Comparison of ENCODE assay signal across 8 mouse cellular contexts in genomic region chr6:87731463-87732095, GRCm38 (mm10). TPM values are rescaled to one million over a fixed set of nuclear protein-coding genes. Genes with fewer than 3 reads are reported as not detected.
DNase-seq lines count a peak whose midpoint lies in the region; ATAC-seq and TF ChIP-seq lines count a peak whose summit lies in the region.

No protein-coding gene starts in this region.

- no peaks in the 10 kb centered on the region for H3K4me1 ChIP-seq in kidney, adult 2 months (ENCODE audit: control insufficient read depth, insufficient read depth, low read length)
- peaks cover 43% of the 10 kb centered on the region for H3K4me1 ChIP-seq in embryonic facial prominence, embryonic 10.5 days
- peaks cover 26% of the 10 kb centered on the region for H3K4me1 ChIP-seq in hindbrain, embryonic 16.5 days (ENCODE audit: control insufficient read depth, insufficient read depth, low read depth, low read length)
- H3K4me1 ChIP-seq in midbrain, postnatal 0 days (ENCODE audit: insufficient read depth, low read length): peaks cover 8% of the 10 kb centered on the region; the same call in 1 of the 2 replicates

- no peak for ATAC-seq in hindbrain, embryonic 16.5 days
- ATAC-seq in midbrain, postnatal 0 days (ENCODE audit: low FRiP score): no peak

- peak overlapping the region; percentile 95 for H3K4me2 ChIP-seq in hindbrain, embryonic 16.5 days (ENCODE audit: low read length)
- H3K4me2 ChIP-seq in midbrain, postnatal 0 days (ENCODE audit: low read depth, low read length, poor library complexity, severe bottlenecking): peak overlapping the region; percentile 95

- DNase-seq in kidney, adult 2 months: no peak
- no peak for DNase-seq in kidney, postnatal 36 days
- peak; percentile 26 for DNase-seq in embryonic facial prominence, embryonic 10.5 days (ENCODE audit: low spot score)
- DNase-seq in midbrain, postnatal 0 days (ENCODE audit: low spot score): no peak
- DNase-seq in right cerebral cortex, postnatal 14 days: no peak
- no peak for DNase-seq in yolk sac, embryonic 10.5 days (ENCODE audit: low spot score)
- no peak for DNase-seq in adrenal gland, postnatal 36 days

- H3K9me3 ChIP-seq in embryonic facial prominence, embryonic 10.5 days: no peaks in the 10 kb centered on the region
- H3K9me3 ChIP-seq in hindbrain, embryonic 16.5 days (ENCODE audit: control insufficient read depth, low read length): no peaks in the 10 kb centered on the region
- H3K9me3 ChIP-seq in midbrain, postnatal 0 days (ENCODE audit: low read length): no peaks in the 10 kb centered on the region

- H3K36me3 ChIP-seq in kidney, adult 2 months (ENCODE audit: control insufficient read depth, insufficient read depth, low read length): no peaks in the 10 kb centered on the region
- H3K36me3 ChIP-seq in embryonic facial prominence, embryonic 10.5 days (replicated peaks): no peaks in the 10 kb centered on the region
- no peaks in the 10 kb centered on the region for H3K36me3 ChIP-seq in hindbrain, embryonic 16.5 days (ENCODE audit: control insufficient read depth, insufficient read depth, low read length)
- H3K36me3 ChIP-seq in midbrain, postnatal 0 days (ENCODE audit: insufficient read depth, low read length): no peaks in the 10 kb centered on the region

- WGBS in kidney, adult 2 months: 14% methylated on average over 19 of the region's 19 CpGs
- WGBS in embryonic facial prominence, embryonic 10.5 days: 2% methylated on average over 19 of the region's 19 CpGs
- 2% methylated on average over 19 of the region's 19 CpGs for WGBS in hindbrain, embryonic 16.5 days
- 2% methylated on average over 19 of the region's 19 CpGs for WGBS in midbrain, postnatal 0 days

- no peak overlapping the region for H3K27ac ChIP-seq in kidney, adult 2 months (ENCODE audit: insufficient read depth, low read depth, low read length)
- H3K27ac ChIP-seq in embryonic facial prominence, embryonic 10.5 days (replicated peaks): peak overlapping the region; percentile 72
- peak overlapping the region; percentile 86 for H3K27ac ChIP-seq in hindbrain, embryonic 16.5 days (ENCODE audit: low read depth, low read length)
- H3K27ac ChIP-seq in midbrain, postnatal 0 days (ENCODE audit: low read depth, low read length): peak overlapping the region; percentile 60

- no peak for TF ChIP-seq POLR2A in kidney, adult 2 months (IDR thresholded peaks at IDR 0.05; ENCODE audit: low read depth, low read length)

- peak overlapping the region; percentile 81 for H3K9ac ChIP-seq in hindbrain, embryonic 16.5 days (ENCODE audit: low read depth, low read length)
- peak overlapping the region; percentile 71 for H3K9ac ChIP-seq in midbrain, postnatal 0 days (replicated peaks; ENCODE audit: low read length, poor library complexity, severe bottlenecking)

- no peak for TF ChIP-seq CTCF in kidney, adult 2 months (conservative IDR thresholded peaks at IDR 0.05; ENCODE audit: insufficient read depth, insufficient read length, low read depth, low read length)
- no peak for TF ChIP-seq CTCF in midbrain, postnatal 0 days (IDR thresholded peaks at IDR 0.05)

- H3K27me3 ChIP-seq in kidney, adult 2 months (replicated peaks; ENCODE audit: control insufficient read depth, insufficient read depth, low read length): no peaks in the 10 kb centered on the region
- H3K27me3 ChIP-seq in embryonic facial prominence, embryonic 10.5 days (replicated peaks; ENCODE audit: low read depth, poor library complexity, severe bottlenecking): peaks cover 98% of the 10 kb centered on the region
- H3K27me3 ChIP-seq in hindbrain, embryonic 16.5 days (replicated peaks; ENCODE audit: control insufficient read depth, insufficient read depth, low read length): peaks cover 2% of the 10 kb centered on the region; the same call in 1 of the 2 replicates
- peaks cover 5% of the 10 kb centered on the region; the same call in 1 of the 2 replicates for H3K27me3 ChIP-seq in midbrain, postnatal 0 days (ENCODE audit: insufficient read depth, low read length)

- peak overlapping the region; percentile 59 for H3K4me3 ChIP-seq in kidney, adult 2 months (ENCODE audit: insufficient read depth, low read depth, low read length)
- peak overlapping the region; percentile 74 for H3K4me3 ChIP-seq in embryonic facial prominence, embryonic 10.5 days
- H3K4me3 ChIP-seq in hindbrain, embryonic 16.5 days (ENCODE audit: low read length): peak overlapping the region; percentile 75
- H3K4me3 ChIP-seq in midbrain, postnatal 0 days (ENCODE audit: low read depth, low read length): peak overlapping the region; percentile 53

RNA-seq across cellular contexts. Expression of gene Efcc1, which starts 0.9 kb away (rescaled TPM):
- polyA plus RNA-seq in kidney, adult 2 months (2012; rRNA removed): 2.7 and 3.0 TPM in 2 replicates
- 0.61 and 1.4 TPM in 2 replicates for polyA plus RNA-seq in embryonic facial prominence, embryonic 10.5 days (2016; fragmentation: Nextera tagmentation; extraction: Ambion mirVana)
- 6.3 and 6.6 TPM in 2 replicates for polyA plus RNA-seq in hindbrain, embryonic 16.5 days (2015; fragmentation: Nextera tagmentation; extraction: Ambion mirVana)
- total RNA-seq in midbrain, postnatal 0 days (2014; rRNA removed): 6.6 and 15.8 TPM in 2 replicates
- 8.7 and 11.2 TPM in 2 replicates for polyA plus RNA-seq in midbrain, postnatal 0 days (2015; fragmentation: Nextera tagmentation; extraction: Ambion mirVana)
- total RNA-seq in adrenal gland, postnatal 36 days (2021): under 1 TPM; 0.63 to 0.82 TPM

RNA-seq across cellular contexts. Expression of gene Gp9, which starts 46.3 kb away (rescaled TPM):
- 0.66 and 1.1 TPM in 2 replicates for polyA plus RNA-seq in kidney, adult 2 months (2012; rRNA removed)
- polyA plus RNA-seq in embryonic facial prominence, embryonic 10.5 days (2016; fragmentation: Nextera tagmentation; extraction: Ambion mirVana): 2.6 TPM in 2 replicates
- 0.41 and 0.97 TPM in 2 replicates for polyA plus RNA-seq in hindbrain, embryonic 16.5 days (2015; fragmentation: Nextera tagmentation; extraction: Ambion mirVana)
- 1.7 TPM in 1 of 2 replicates, not detected in the other for total RNA-seq in midbrain, postnatal 0 days (2014; rRNA removed)
- not detected in 2 replicates for polyA plus RNA-seq in midbrain, postnatal 0 days (2015; fragmentation: Nextera tagmentation; extraction: Ambion mirVana)
- total RNA-seq in adrenal gland, postnatal 36 days (2021): not detected

RNA-seq across cellular contexts. Expression of gene Aplf, which starts 59.6 kb away (rescaled TPM):
- 2.6 TPM in 2 replicates for polyA plus RNA-seq in kidney, adult 2 months (2012; rRNA removed)
- 12.9 and 13.1 TPM in 2 replicates for polyA plus RNA-seq in embryonic facial prominence, embryonic 10.5 days (2016; fragmentation: Nextera tagmentation; extraction: Ambion mirVana)
- polyA plus RNA-seq in hindbrain, embryonic 16.5 days (2015; fragmentation: Nextera tagmentation; extraction: Ambion mirVana): 8.5 and 9.1 TPM in 2 replicates
- 4.2 and 5.5 TPM in 2 replicates for total RNA-seq in midbrain, postnatal 0 days (2014; rRNA removed)
- 4.4 and 5.0 TPM in 2 replicates for polyA plus RNA-seq in midbrain, postnatal 0 days (2015; fragmentation: Nextera tagmentation; extraction: Ambion mirVana)
- 1 to 10 TPM; 5.8 to 8.0 TPM for total RNA-seq in adrenal gland, postnatal 36 days (2021)
